Mouse (Mus musculus): ENCODE results near the gene Cpm.
"Not testable (repeated sequence)": the region's sequence is repeated elsewhere in the genome, so short reads cannot be mapped to it uniquely, and the experiment has no call there.

Gene Cpm

DNA sequence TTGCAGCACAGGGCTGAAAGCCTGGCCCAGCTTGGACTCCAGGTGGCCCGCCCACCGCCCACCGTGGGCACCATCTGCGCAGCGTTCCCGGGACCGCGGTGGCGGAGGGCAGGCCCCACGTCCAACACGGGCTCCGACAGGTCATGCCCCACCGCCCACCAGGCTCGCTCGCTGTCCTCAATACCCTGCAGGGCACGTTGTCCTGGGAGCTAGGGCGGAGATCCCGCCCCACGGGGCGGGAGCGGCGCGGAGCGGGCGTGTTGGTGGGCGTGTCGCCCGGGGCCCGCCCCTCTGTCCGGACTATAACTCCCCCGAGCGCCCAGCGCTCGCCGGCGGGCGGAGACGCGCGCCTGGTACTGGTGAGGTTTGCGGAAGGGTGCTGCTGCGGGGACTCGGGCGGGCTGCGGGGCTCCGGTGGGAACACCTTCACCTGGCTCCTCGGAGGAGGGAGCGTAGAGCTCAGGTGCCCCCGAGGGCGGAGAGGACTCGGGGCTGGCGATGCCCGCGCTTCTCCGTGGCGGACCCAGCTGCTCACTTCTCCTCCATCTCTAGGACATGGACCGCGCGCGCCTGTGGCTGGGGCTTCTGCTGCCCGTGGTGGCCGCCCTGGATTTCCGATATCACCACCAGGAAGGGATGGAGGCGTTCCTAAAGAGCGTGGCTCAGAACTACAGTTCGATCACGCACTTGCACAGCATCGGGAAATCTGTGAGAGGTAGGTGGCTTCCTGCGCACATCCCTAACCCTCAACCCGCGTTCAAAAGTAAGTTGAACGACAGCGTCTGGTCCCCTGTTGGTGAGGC, at the start of gene Cpm:
Gene Cpm, plus strand, starts transcription at position 332 of the 803 bp plus-strand sequence.
- no peak for DNase-seq (ENCODE audit: low read depth, low spot score)

DNA sequence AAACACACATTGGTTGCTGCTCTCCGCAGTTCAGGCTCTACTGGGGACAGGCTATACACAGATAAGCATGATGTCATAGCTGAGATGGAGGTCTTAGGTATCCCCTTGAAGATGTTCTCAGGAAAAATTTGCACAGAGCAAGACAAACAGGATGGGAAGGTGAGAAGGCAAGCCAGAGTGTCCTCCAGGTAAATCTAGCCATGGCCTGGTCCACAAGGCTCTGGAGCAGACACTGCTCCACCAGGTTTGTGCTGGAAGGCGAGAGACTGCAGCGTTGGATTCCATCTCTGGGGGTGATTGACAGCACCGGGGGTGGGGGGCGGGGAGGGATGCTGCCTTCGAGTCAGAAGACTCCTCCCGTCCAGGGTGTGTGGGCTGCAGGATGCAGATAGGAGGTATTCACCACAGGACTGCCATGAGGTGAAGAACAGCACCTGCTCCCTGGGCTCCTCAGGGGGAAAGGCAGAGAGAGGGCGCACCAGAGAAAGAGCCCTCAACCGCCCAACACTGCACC, 49.5 kb upstream of the Cpm start:
- DNase-seq (ENCODE audit: low read depth, low spot score): no peak

DNA sequence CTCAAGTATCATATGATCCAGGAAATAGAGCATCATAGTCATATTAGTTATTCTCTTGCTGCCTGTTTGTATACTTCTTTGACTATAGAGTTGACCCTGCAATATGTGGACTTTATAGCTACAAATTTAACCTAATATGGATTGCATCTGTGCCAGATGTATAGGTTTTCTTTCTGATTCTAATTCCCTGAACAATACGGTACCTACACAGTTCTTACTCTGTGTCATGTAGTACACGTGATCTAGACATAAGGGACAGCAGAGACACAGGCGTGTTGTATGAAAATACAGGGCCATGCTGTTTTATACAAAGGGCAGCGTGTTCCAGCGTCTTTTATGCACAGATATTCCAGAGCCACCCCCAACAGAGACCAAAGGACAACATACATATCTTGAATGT, 48.9 kb upstream of the Cpm start:
- no peak for DNase-seq (ENCODE audit: low read depth, low spot score)

DNA sequence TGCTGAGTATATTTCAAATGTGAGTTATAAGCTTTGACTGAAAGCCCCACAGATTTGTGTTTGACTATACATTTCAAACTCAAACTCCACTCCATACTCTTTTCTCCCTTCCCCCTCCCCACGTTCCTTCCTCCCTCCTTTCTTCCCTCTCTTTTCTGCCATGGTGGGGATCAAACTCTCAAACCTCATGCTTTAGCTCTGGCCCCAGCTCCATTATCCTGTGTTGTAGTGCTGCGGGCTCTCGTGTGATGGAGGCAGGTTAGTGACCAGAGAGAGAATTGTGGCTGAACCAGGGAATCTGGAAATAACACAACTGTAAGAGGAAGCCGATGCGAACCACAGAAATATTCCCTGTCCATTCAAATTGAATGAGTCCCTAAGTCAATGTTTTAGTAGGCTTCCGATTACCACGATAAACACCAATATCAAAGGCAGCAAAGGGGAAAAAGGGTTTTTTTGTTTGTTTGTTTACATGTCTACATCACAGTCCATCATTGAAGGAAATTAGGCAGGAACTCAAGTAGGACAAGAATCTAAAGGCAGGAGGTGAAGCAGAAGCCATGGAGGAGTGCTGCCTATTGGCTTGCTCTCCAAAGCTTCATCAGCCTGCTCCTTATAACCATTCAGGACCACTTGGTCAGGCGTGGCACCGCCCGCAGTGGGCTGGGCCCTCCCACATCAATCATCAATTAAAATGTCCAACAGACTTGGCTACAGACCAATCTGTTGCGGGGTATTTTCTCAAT, 48.1 kb upstream of the Cpm start:
- no peak for DNase-seq (ENCODE audit: low read depth, low spot score)

DNA sequence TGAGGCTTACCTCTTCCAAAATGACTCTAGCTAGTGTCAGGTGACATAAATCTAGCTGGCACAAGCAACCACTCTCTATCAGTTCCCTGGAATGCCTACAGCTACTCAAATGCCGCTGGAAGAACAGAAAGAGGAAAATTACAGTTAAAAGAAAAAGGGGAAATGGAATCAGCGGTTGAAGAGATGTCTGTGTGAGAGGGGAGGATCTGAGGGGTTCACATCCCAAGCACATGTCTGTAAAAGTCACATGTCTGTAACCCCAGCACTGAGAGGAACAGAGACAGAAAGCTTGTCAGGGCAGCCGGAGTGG, 47.6 kb upstream of the Cpm start:
- DNase-seq (ENCODE audit: low read depth, low spot score): no peak

DNA sequence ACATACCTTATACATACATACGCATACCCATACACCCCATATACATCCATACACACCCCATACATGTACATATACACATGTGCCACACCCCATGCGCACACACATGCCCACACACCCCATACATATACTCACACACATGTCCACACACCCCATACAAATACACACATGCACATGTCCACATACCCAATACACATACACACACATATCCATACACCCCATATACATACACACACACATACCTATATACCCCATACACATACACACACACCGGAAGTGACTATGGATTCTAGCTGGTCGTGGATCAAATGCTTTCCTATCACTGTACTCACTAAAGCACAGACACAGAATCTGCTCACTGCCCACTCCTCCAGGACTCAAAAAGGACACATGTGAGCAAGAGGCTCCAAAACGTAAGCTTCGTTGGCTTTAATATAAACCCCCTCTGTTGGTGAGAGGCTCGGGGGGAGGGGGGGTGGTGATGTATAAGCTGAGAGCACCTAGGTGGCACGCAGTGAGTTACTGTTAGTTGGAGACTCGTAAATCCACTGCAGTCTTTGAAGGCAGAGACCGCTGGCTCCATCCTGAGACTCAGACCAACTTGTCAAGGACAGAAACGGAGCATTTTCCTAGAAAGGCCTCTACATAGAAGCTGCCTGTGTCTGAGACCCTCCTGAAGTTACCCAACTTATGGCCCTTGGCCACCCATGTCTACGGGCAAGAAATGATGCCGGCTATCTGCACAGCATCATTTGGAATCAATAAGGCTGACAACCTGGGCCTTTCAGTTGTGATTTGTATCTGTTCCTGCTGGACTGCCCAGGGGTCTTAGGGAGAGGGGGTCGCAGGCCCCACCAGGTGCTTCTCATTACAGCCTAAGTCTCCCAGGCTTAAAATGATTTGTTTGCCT, 45.9 kb upstream of the Cpm start:
- no peak for DNase-seq (ENCODE audit: low read depth, low spot score)

DNA sequence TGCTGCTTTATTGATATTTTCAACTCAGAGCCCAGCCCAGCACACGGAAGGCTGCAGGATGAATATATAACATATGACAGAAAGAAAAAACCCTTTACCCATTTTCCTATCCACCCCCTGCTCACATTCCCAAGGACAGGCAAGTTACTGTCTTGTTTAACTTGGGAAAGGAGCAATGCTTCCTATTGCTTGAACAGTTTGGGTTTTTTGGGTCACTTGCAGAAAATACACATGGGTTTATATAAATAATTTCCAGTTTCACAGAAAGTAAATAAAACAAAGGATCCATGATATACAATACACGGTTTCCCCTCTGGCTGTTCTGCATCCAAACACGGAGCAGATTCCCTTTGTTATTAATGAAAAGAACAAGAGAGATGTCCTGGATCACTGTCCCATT, 45.2 kb upstream of the Cpm start:
- no peak for DNase-seq (ENCODE audit: low read depth, low spot score)

DNA sequence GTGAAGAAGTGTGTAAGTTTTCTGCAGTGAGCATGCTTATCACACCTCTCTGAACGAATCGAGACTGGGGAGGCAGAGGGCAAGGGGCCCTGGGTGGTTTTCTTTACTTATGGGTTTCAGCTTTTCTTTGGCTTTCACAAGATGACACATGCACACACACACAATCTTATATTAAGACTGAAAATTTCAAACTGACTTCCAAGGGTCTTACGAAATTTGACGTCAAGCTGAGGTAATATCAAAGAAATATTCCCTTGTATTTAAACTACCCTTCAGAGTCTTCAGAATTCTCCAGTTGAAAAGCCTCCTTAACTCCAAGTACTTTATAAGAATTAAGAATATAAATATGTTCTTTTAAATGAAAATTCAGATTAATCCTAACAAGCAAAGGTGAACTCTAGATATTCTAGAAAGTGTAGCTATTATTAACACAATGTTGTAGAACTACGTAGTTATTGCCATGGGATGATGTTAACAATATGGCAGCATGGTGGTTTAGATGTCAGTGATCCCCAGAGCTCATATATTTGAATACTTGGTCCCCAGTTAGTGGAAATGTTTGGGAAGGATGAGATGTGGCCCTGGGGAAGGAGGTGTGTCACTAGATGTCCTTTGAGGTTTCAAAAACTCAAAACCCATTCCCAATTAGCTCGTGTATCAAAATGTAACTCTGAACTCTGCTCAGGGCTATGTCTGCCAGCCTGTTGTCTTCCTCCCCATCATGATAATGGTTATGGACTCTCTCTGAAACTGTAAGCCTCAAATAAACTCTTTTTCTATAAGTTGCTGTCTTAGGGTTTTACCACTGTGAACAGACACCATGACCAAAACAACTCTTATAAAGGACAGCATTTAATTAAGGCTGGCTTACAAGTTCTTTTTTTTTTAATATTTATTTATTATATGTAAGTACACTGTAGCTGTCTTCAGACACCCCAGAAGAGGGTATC, 44.5 kb upstream of the Cpm start:
- no peak for DNase-seq (ENCODE audit: low read depth, low spot score)

DNA sequence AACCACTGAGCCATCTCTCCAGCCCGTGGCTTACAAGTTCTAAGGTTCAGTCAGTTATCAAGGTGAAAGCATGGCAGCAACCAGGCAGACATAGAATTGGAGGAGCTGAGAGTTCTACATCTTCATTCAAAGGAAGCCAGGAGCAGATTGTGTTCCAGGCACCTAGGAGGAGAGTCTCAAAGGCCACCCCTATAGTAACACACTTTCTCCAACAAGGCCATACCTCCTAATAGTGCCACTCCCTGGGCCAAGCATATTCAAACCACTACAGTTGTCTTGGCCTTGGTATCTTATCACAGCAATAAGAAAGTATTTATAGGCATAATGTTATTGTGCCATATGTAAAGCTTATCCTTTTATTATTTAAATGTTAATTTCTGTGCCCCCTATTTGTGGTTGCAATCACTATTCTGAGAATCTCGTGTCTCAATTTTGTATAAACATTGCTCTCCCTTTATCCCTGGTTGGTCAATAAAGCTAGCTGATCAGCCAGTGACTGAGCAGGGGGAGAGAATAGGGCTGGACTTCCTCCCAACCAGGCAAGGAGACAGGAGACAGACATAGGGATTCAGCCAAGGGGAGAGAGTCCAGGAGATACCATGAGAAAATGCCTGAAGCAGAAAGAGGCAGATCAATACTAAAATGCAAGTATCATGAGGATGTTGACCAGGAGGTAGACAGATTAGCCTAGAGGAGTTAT, 43.5 kb upstream of the Cpm start:
- no peak for DNase-seq (ENCODE audit: low read depth, low spot score)

DNA sequence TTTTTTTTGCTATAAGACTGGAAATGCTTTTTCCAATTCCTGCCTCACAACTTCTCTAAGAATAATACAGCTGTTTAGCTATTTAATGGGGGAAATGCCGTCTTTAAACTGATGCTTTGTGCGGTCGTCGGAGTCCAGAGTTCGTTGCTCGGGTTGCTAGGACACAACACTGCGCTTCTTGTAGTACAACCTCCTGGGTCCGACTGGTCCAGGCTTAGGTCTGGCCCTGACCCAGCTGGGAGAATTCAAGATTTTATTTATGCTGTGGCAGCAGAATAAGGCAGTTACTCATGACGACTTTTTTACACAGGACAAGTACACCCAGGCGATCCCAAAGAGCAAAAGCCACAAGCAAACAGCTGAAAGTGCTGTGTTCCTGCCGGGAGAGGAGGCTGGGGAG, 42.4 kb upstream of the Cpm start:
- no peak for DNase-seq (ENCODE audit: low read depth, low spot score)

DNA sequence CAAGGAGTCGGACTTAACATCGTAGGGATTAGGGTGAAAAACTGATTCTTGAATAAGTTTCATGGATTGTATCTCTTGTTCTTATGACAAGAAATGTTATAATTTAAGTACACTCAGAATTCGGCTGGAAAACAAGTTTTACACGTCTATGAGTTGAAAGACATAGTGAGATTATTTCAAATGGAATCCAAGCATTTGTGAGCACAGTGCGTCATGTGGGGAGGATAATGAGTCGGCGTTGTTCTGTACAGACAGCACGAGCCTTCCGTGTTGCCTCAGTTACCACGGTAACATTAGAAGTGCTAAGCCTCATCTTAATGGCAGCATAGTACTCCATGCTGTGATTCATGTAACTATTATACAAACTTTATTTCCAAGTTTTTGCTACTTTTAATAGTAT, 42.0 kb upstream of the Cpm start:
- no peak for DNase-seq (ENCODE audit: low read depth, low spot score)

DNA sequence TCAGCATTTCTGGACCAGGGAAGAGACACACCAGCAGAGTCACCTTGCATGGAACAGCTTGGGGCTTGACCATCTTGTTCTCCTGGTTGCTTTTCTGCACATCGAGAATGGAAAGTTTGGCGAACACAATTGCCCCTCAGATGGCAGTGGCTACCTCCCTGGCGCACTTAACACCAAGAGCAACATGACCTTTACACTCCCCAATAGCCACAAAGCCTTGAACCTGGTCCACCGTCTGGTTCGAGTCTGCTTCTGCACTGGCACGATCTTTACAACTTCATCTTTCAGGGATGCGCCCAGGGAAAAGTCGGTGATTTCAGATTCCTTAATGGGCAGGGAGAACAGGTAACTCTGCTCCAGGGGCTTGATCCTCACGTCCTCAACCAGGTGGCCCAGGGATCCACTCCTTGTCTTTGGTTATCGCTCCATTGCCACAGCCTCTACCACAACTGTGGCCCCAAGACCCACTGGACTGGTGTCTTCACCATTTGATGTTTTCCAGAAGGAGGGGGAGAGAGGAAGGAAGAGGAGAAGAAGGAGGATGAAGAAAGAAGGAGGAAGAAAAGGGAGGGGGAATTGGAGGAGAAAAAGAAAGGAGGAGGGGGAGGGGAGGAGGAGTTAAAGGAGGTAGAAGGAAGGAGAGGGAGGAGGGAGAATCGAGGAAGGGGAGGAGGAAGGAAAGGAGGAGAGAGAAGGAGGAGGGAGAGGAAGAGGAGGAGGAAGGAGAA, 40.7 kb upstream of the Cpm start:
- DNase-seq (ENCODE audit: low read depth, low spot score): not testable (repeated sequence)

DNA sequence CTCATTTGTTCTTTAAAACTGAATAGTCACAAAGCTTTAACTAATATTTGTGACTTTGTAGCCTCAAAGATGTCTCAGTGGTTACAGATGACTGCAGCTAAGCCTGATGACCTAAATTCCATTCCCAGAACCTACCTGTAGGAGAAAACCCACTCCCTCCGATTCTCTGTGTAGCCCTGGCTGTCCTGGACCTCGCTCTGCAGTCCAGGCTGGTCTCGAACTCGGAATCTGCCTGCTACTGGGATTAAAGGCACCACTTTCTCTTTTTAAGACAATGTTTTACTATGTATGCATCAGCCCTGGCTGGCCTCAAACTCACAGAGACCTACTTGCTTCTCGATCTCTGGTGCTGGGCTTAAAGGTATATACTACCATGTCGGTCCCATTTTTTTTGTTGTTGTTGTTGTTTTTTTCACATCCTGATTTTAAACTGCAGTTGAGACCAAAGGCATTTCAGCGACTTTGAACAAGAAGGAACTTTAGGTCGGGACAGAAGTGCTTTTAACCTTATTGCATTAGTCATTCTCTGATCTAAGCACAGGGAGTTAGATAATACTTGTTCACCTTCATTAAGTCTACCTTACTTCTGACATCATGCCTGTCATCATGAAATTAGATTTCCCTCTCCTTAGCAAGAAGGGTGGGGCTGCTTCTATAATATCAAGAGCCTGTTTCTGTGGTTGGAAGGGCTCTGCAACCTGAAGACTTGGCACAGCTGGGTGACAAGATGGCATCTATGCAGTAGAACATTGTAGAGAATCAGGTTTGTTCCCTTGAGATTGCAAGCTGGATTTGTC, 40.0 kb upstream of the Cpm start:
- DNase-seq (ENCODE audit: low read depth, low spot score): no peak

DNA sequence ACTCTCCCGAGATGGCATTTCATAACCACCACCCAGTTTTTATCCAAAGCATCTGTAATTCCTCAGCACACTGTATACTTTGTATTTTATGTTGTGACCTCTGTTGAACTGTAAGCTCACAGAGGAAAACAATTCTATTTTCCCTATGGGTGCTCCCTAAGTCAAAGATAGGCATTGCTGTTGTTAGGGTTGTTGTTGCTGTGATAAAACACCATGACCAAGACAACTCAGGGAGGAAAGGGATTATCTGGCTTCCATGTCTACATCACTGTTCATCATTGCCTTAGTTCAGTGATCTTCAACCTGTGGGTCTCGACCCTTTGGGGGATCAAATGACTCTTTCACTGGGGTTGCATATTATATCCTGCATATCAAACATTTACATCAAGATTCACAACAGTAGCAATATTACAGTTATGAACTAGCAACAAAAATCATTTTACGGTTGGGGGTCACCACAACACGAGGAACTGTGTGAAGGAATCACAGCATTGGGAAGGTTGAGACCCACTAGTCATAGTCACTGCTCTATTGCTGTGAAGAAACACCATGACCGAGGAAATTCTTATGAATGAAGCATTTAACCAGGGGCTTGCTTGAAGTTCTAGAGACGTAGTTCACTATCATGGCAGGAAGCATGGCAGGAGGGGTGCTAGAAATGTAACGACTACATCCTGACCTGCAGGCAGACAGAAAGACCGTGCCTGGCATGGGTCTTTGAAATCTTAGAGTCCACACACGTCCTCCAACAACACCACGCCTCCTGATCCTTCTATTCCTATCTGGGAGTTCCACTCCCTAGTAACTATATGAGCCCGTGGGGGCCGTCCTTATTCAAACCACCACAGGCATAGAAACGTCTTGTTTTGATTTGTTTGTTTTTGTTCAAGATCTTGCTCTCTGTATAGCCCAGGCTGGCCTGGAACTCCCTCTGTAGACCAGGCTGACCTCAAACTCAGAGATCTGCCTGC, 38.7 kb upstream of the Cpm start:
- no peak for DNase-seq (ENCODE audit: low read depth, low spot score)

DNA sequence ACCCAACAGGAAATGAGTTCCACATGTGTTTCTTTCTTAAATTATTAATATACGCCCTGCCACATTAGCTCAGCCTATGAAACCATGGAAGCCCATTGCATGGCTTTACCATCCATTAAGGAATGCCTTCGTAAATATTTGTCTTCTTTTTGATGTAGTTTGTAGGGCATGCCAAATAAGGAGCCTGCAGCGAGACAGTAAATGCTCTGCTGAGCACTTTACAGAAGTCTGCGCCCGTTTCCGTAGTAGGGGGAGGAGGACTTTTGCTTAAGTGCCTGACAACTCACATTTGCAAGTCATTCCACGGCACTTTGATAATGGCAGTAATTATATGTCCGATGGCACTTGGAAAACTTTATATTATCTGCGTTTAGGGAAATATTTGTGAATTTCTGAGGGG, 37.5 kb upstream of the Cpm start:
- DNase-seq (ENCODE audit: low read depth, low spot score): no peak

DNA sequence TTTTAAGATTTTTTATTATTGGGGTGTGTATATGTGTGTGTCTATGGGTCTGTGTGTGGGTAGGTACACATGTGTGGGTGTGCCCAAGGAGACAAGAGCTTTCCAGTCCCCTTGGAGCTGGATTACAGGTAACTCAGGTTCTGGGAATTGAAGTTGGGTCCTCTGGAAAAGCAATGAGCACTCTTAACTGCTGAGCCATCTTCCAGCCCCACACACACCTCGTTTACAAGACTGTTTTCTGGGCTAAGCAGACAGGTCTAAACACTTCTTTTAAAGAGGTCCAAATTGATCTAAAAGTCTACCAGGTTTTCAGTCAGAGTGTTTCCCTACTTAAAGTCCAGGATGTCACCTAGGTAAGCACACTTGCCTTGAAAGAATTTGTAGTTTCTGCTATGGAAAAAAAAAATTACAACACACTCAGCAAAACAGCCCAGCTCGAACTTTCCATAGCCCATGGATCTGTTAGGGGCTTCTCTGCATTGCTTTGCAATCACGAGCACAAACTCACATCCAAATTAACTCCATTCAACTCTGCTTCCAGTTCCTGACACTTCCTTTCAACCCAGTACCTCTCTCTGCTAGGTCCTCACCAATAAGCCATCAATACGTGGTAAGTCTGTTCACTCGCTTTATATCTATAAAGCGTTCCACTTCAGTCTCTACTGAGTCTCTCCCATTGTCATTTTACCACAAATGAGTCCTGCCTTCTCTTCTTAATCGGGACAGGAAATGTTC, 36.8 kb upstream of the Cpm start:
- DNase-seq (ENCODE audit: low read depth, low spot score): no peak

DNA sequence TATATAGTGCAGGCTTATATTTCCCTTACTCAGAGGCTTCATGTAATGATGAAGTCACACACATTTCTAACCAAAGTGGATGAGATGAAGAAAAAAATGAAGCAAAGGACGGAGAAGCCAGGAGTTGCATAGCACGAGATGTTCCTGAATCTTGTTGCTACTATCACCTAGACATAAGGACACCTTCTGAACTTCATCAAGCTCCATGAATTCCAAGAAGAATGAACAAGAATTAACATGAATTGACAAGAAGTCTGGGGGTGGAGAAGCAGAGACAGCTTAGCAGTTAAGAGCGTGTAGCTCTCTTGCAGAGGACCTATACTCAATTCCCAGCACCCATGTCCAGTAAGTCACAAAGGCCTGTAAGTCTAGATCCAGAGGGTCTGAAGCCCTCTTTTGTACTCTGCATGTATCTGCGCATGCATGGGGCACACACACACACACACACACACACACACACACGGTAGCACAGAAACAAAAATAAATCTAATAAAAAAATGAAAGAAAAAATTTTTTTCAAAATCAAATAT, 36.2 kb upstream of the Cpm start:
- DNase-seq (ENCODE audit: low read depth, low spot score): no peak

Measured in c-Kit-negative CD71-positive TER-119-positive erythroid progenitor cells, embryonic 14.5 days (primary cell).